Mouse (Mus musculus): ENCODE measurements around the gene Tut4. TPM values are rescaled to one million over a fixed set of nuclear protein-coding genes. Genes with fewer than 3 reads are reported as not detected.
A peak's percentile ranks its signal among the peaks of the same experiment; 100 is the strongest.

Gene Tut4
- total and polyA plus RNA-seq, 2 experiments, result 23.6 to 34.6 TPM

GRCm38 (mm10) chr4:108461262-108461903, 2.2 kb downstream of the Tut4 start:
- no peak for DNase-seq (ENCODE audit: extremely low read depth, low read depth, low spot score)
- peak overlapping the region; percentile 4; the same call in 1 of the 2 replicates for H3K4me3 ChIP-seq (ENCODE audit: insufficient read depth, low read depth, low read length)
- no peak for TF ChIP-seq CTCF (IDR thresholded peaks at IDR 0.05; ENCODE audit: low read depth, low read length)
- TF ChIP-seq POLR2A (IDR thresholded peaks at IDR 0.05; ENCODE audit: extremely low read depth, insufficient read depth, low read length), result no peak
- 12% methylated on average over 5 of the region's 5 CpGs for WGBS
- H3K4me1 ChIP-seq (ENCODE audit: control insufficient read depth, insufficient read depth, low read length), result peaks cover 6% of the 10 kb centered on the region; the same call in 1 of the 2 replicates
- no peaks in the 10 kb centered on the region for H3K27me3 ChIP-seq (ENCODE audit: control insufficient read depth, insufficient read depth, low read length)
- no peaks in the 10 kb centered on the region for H3K36me3 ChIP-seq (ENCODE audit: control insufficient read depth, insufficient read depth, low read length)
- H3K79me2 ChIP-seq (ENCODE audit: control insufficient read depth, insufficient read depth, low read length), result peaks cover 13% of the 10 kb centered on the region; the same call in 1 of the 2 replicates
- no peak overlapping the region for H3K27ac ChIP-seq (replicated peaks; ENCODE audit: insufficient read depth, low read depth, low read length)
- H3K9ac ChIP-seq (ENCODE audit: low read depth, low read length), result no peak overlapping the region

GRCm38 (mm10) chr4:108473586-108473985, 14.4 kb downstream of the Tut4 start:
- no peak overlapping the region for H3K9ac ChIP-seq (ENCODE audit: low read depth, low read length)

GRCm38 (mm10) chr4:108482776-108483175, 23.6 kb downstream of the Tut4 start:
- Histone ChIP-seq H3K79me2 (ENCODE audit: control insufficient read depth, insufficient read depth, low read length) (no peaks in the 10 kb centered on the region), H3K4me1 (ENCODE audit: control insufficient read depth, insufficient read depth, low read length) (no peaks in the 10 kb centered on the region), H3K27me3 (ENCODE audit: control insufficient read depth, insufficient read depth, low read length) (no peaks in the 10 kb centered on the region), H3K9ac (ENCODE audit: low read depth, low read length) (no peak overlapping the region), H3K27ac (replicated peaks; ENCODE audit: insufficient read depth, low read depth, low read length) (no peak overlapping the region), H3K36me3 (ENCODE audit: control insufficient read depth, insufficient read depth, low read length) (peaks cover 27% of the 10 kb centered on the region), H3K4me3 (ENCODE audit: insufficient read depth, low read depth, low read length) (no peak overlapping the region)
- TF ChIP-seq CTCF (IDR thresholded peaks at IDR 0.05; ENCODE audit: low read depth, low read length), result no peak
- no peak for TF ChIP-seq POLR2A (IDR thresholded peaks at IDR 0.05; ENCODE audit: extremely low read depth, insufficient read depth, low read length)
- no peak for DNase-seq (ENCODE audit: extremely low read depth, low read depth, low spot score)

More at GRCm38 (mm10) chr4:108473586-108473985, 14.4 kb downstream of the Tut4 start:
- Histone ChIP-seq H3K27ac (replicated peaks; ENCODE audit: insufficient read depth, low read depth, low read length) (no peak overlapping the region), H3K79me2 (ENCODE audit: control insufficient read depth, insufficient read depth, low read length) (peaks cover 17% of the 10 kb centered on the region; the same call in 1 of the 2 replicates), H3K4me1 (ENCODE audit: control insufficient read depth, insufficient read depth, low read length) (no peaks in the 10 kb centered on the region), H3K4me3 (ENCODE audit: insufficient read depth, low read depth, low read length) (no peak overlapping the region), H3K27me3 (ENCODE audit: control insufficient read depth, insufficient read depth, low read length) (no peaks in the 10 kb centered on the region), H3K36me3 (ENCODE audit: control insufficient read depth, insufficient read depth, low read length) (no peaks in the 10 kb centered on the region)
- no peak for DNase-seq (ENCODE audit: extremely low read depth, low read depth, low spot score)
- 3% methylated on average over 2 of the region's 2 CpGs for WGBS
- TF ChIP-seq CTCF (IDR thresholded peaks at IDR 0.05; ENCODE audit: low read depth, low read length) (no peak), POLR2A (IDR thresholded peaks at IDR 0.05; ENCODE audit: extremely low read depth, insufficient read depth, low read length) (no peak)

GRCm38 (mm10) chr4:108484230-108484629, 25.0 kb downstream of the Tut4 start:
- H3K36me3 ChIP-seq (ENCODE audit: control insufficient read depth, insufficient read depth, low read length), result peaks cover 24% of the 10 kb centered on the region
- no peak overlapping the region for H3K27ac ChIP-seq (replicated peaks; ENCODE audit: insufficient read depth, low read depth, low read length)
- WGBS, result 95% methylated on average over 4 of the region's 4 CpGs
- TF ChIP-seq POLR2A (IDR thresholded peaks at IDR 0.05; ENCODE audit: extremely low read depth, insufficient read depth, low read length) (no peak), CTCF (IDR thresholded peaks at IDR 0.05; ENCODE audit: low read depth, low read length) (no peak)
- H3K79me2 ChIP-seq (ENCODE audit: control insufficient read depth, insufficient read depth, low read length), result no peaks in the 10 kb centered on the region
- no peaks in the 10 kb centered on the region for H3K27me3 ChIP-seq (ENCODE audit: control insufficient read depth, insufficient read depth, low read length)
- DNase-seq (ENCODE audit: extremely low read depth, low read depth, low spot score), result no peak
- no peak overlapping the region for H3K9ac ChIP-seq (ENCODE audit: low read depth, low read length)
- no peaks in the 10 kb centered on the region for H3K4me1 ChIP-seq (ENCODE audit: control insufficient read depth, insufficient read depth, low read length)
- H3K4me3 ChIP-seq (ENCODE audit: insufficient read depth, low read depth, low read length), result no peak overlapping the region

- Histone ChIP-seq H3K27me3 (ENCODE audit: control insufficient read depth, insufficient read depth, low read length) (no peaks in the 10 kb centered on the region), H3K27ac (replicated peaks; ENCODE audit: insufficient read depth, low read depth, low read length) (no peak overlapping the region), H3K4me3 (ENCODE audit: insufficient read depth, low read depth, low read length) (no peak overlapping the region), H3K4me1 (ENCODE audit: control insufficient read depth, insufficient read depth, low read length) (no peaks in the 10 kb centered on the region), H3K36me3 (ENCODE audit: control insufficient read depth, insufficient read depth, low read length) (peaks cover 19% of the 10 kb centered on the region), H3K9ac (ENCODE audit: low read depth, low read length) (no peak overlapping the region), H3K79me2 (ENCODE audit: control insufficient read depth, insufficient read depth, low read length) (no peaks in the 10 kb centered on the region)
- WGBS, result 88% methylated on average over 2 of the region's 2 CpGs
- no peak for TF ChIP-seq CTCF (IDR thresholded peaks at IDR 0.05; ENCODE audit: low read depth, low read length)
- no peak for TF ChIP-seq POLR2A (IDR thresholded peaks at IDR 0.05; ENCODE audit: extremely low read depth, insufficient read depth, low read length)
- DNase-seq (ENCODE audit: extremely low read depth, low read depth, low spot score), result no peak
Measured at GRCm38 (mm10) chr4:108503023-108503422, 43.8 kb downstream of the Tut4 start.

GRCm38 (mm10) chr4:108539701-108540100, 80.5 kb downstream of the Tut4 start:
- H3K36me3 ChIP-seq (ENCODE audit: control insufficient read depth, insufficient read depth, low read length), result peaks cover 13% of the 10 kb centered on the region
- no peak overlapping the region for H3K27ac ChIP-seq (replicated peaks; ENCODE audit: insufficient read depth, low read depth, low read length)
- no peak overlapping the region for H3K4me3 ChIP-seq (ENCODE audit: insufficient read depth, low read depth, low read length)
- no peaks in the 10 kb centered on the region for H3K4me1 ChIP-seq (ENCODE audit: control insufficient read depth, insufficient read depth, low read length)
- H3K27me3 ChIP-seq (ENCODE audit: control insufficient read depth, insufficient read depth, low read length), result no peaks in the 10 kb centered on the region
- no peak for TF ChIP-seq CTCF (IDR thresholded peaks at IDR 0.05; ENCODE audit: low read depth, low read length)
- no peak for DNase-seq (ENCODE audit: extremely low read depth, low read depth, low spot score)
- WGBS, result 95% methylated on average over 2 of the region's 2 CpGs
- H3K9ac ChIP-seq (ENCODE audit: low read depth, low read length), result no peak overlapping the region
- H3K79me2 ChIP-seq (ENCODE audit: control insufficient read depth, insufficient read depth, low read length), result no peaks in the 10 kb centered on the region
